Mouse (Mus musculus) forebrain, postnatal 0 days (tissue): ENCODE results near the gene Gnpat. TPM values are rescaled to one million over a fixed set of nuclear protein-coding genes. Genes with fewer than 3 reads are reported as not detected.

Experiments used
- ATAC-seq: fragments of 200-750 bp; cut with Nextera tagmentation; 2 replicates; pipeline ENCODE4 v1.8.0; 2017; ENCODE audit warnings: mild to moderate bottlenecking, moderate library complexity
- DNase-seq: peaks from one replicate; pipeline ENCODE4 v3.0.0-alpha.2; 2015
- H3K27ac ChIP-seq: fragments of 300-500 bp; sonication (generic); 2 replicates; pipeline ENCODE4 v1.5.1; 2014; ENCODE audit warnings: low read depth, mild to moderate bottlenecking, antibody characterized with exemption, low read length, moderate library complexity, mixed read lengths
- H3K27me3 ChIP-seq: fragments of 300-500 bp; sonication (generic); 2 replicates; pipeline ENCODE4 v1.6.1; 2014; ENCODE audit warnings: mild to moderate bottlenecking, low read length, mixed read lengths; ENCODE audit not compliant: insufficient read depth
- H3K36me3 ChIP-seq: fragments of 300-500 bp; sonication (generic); 2 replicates; pipeline ENCODE4 v1.6.1; 2014; ENCODE audit warnings: mild to moderate bottlenecking, moderate library complexity; ENCODE audit not compliant: insufficient read depth
- H3K4me1 ChIP-seq: fragments of 300-500 bp; sonication (generic); 2 replicates; pipeline ENCODE4 v1.6.1; 2014; ENCODE audit warnings: antibody characterized with exemption; ENCODE audit not compliant: insufficient read depth
- H3K4me2 ChIP-seq: fragments of 300-500 bp; sonication (generic); 2 replicates; pipeline ENCODE4 v1.6.1; 2014; ENCODE audit warnings: low read depth, mild to moderate bottlenecking, moderate library complexity
- H3K4me3 ChIP-seq: fragments of 300-500 bp; sonication (generic); 2 replicates; pipeline ENCODE4 v1.5.1; 2014; ENCODE audit warnings: low read depth, low read length, mixed read lengths
- H3K9ac ChIP-seq: fragments of 300-500 bp; sonication (generic); 2 replicates; pipeline ENCODE4 v1.6.1; 2014; ENCODE audit warnings: mild to moderate bottlenecking
- H3K9me3 ChIP-seq: fragments of 300-500 bp; sonication (generic); 2 replicates; pipeline ENCODE4 v1.6.1; 2016; ENCODE audit warnings: low read length
- CTCF ChIP-seq: sonication (generic); IDR thresholded peaks from 2 replicates; pipeline ENCODE4 v1.5.1; 2016; ENCODE audit warnings: antibody characterized with exemption, control low read depth, low read depth
- WGBS: fragments of 180-500 bp; shearing (Covaris S2); extraction: QIAGEN DNeasy Blood & Tissue Kit; methylation state at CpG from one replicate; pipeline ENCODE4 v1.1.7; 2014; 5-methylcytosine and 5-hydroxymethylcytosine counted together
- polyA plus RNA-seq: library from polyadenylated mRNA; unstranded; fragments of >200 nt; fragmentation: Nextera tagmentation; extraction: Ambion mirVana; gene quantifications from 2 replicates; pipeline ENCODE4 v1.2.1, GENCODE M21; 2015
- total RNA-seq: library from RNA; depleted of rRNA; stranded (reverse); fragments of >200 nt; gene quantifications from 2 replicates; pipeline ENCODE4 v1.2.3, GENCODE M21; 2014; rRNA removed

Gnpat gene
- total RNA-seq (51.8 and 52.9 TPM in 2 replicates), polyA plus RNA-seq (42.7 and 51.7 TPM in 2 replicates)

DNA sequence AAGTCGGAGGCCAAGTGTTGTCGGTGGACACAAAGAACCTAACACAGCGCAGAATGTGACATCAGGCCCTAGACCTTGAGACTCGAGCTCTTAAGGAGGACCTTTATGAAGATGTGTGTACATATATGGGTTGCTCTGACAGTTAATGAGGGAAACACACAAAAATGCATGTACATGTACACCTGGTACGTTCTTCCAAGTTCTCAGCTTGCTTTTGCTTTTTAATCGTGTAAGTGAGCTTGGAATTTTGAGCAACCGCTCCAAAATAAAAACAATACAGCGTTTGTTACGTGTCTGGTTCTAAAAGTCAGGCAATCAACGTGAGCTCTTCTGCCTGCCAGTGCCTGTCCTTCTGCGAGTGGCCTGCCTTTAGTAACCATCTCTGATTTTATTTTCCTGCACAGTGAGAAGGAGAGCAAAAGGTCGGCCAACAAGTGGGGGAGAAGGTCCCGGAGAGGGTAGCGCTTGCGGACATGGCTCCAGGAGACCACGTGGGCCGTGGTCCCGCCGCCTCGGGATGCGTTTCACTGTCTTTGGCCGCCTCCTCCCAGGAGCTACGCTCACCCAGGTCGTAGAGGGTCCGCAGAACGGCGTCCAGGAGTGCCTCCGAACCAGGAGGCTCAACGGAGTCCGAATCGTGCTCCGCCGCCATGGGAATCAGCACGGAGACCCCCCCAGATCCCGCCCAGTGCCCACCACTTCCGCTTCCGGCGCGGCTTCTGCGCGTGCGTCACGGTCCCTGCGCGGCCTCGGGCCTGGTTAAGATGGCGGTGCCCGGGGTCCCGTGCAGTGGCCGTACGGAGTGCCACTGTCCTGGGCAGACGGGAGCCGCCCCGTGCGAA is at the start of gene Gnpat, which contains the start of gene 2810004N23Rik:
Gene Gnpat (plus strand): TSS at position 713 of the 842 bp plus-strand sequence.
Gene 2810004N23Rik (minus strand): TSS at position 800 of the 842 bp plus-strand sequence.
- peak; percentile 99 for ATAC-seq
- DNase-seq: peak; percentile 96
- H3K9ac ChIP-seq: peak within 1 kb of the TSS; percentile 85
- peaks cover 6% of the 10 kb centered on the region; the same call in 1 of the 2 replicates for H3K4me1 ChIP-seq
- H3K27ac ChIP-seq: peak within 1 kb of the TSS; percentile 91
- H3K27me3 ChIP-seq: no peaks in the 10 kb centered on the region
- WGBS: 1% methylated on average over 55 of the region's 55 CpGs
- H3K4me2 ChIP-seq: peak within 1 kb of the TSS; percentile 77
- peak within 1 kb of the TSS; percentile 96 for H3K4me3 ChIP-seq
- no peak for TF ChIP-seq CTCF
- H3K36me3 ChIP-seq: peaks cover 17% of the 10 kb centered on the region; the same call in 1 of the 2 replicates
- H3K9me3 ChIP-seq: no peaks in the 10 kb centered on the region

DNA sequence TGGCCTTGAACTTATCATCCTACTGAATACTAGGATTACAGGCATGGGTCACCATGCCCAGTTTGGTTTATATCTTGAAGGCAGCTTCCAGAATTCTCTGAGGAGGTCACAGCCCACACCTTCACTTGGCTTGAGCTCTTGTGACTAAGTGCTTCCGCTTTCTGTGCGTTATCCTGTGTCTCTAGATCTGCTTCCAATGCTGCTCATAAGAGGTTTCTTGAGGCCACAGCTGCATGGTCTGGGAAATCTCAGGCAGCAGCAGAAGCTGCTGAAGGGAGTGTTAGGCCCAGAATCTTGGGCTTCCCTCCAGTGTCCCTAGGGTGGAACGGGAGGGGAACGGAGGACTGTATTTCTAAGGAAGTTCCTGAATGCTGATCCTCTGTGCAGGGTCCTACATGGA is 49.5 kb upstream of the Gnpat start:
- H3K27me3 ChIP-seq: no peaks in the 10 kb centered on the region
- H3K27ac ChIP-seq: no peak overlapping the region
- H3K9ac ChIP-seq: no peak overlapping the region
- H3K4me1 ChIP-seq: peaks cover 9% of the 10 kb centered on the region; the same call in 1 of the 2 replicates
- no peak overlapping the region for H3K4me3 ChIP-seq
- H3K9me3 ChIP-seq: no peaks in the 10 kb centered on the region
- peaks cover 27% of the 10 kb centered on the region for H3K36me3 ChIP-seq
- no peak overlapping the region for H3K4me2 ChIP-seq
- DNase-seq (no peak), ATAC-seq (no peak)
- no peak for TF ChIP-seq CTCF
- WGBS: 96% methylated on average over 4 of the region's 4 CpGs

DNA sequence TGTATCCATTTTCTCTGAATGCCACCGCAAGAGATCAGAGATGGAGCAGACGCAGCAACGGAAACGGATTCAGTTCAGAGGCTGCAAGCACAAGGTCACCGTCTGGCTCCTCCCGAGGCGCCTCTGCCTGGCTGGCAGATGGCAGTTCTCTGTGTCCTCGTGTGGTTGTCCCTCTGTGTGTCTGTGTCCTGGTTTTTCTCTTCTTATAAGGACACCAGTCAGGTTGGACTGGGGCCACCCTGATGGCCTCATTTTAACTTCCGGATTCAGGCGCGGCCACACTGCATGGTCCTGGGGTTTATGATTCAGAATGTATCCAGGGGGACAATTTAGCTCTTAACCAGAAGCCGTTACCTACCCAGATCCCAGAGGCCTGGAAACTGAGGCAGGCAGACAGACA is 47.0 kb upstream of the Gnpat start:
- Histone ChIP-seq H3K27me3 (no peaks in the 10 kb centered on the region), H3K36me3 (peaks cover 46% of the 10 kb centered on the region), H3K9me3 (no peaks in the 10 kb centered on the region), H3K27ac (no peak overlapping the region), H3K4me2 (no peak overlapping the region), H3K4me3 (no peak overlapping the region), H3K4me1 (peaks cover 2% of the 10 kb centered on the region; the same call in 1 of the 2 replicates), H3K9ac (no peak overlapping the region)
- no peak for DNase-seq
- no peak for ATAC-seq
- TF ChIP-seq CTCF: no peak
- 90% methylated on average over 12 of the region's 12 CpGs for WGBS

- Histone ChIP-seq H3K4me1 (no peaks in the 10 kb centered on the region), H3K27ac (no peak overlapping the region), H3K9ac (no peak overlapping the region), H3K27me3 (no peaks in the 10 kb centered on the region), H3K9me3 (no peaks in the 10 kb centered on the region), H3K36me3 (peaks cover 53% of the 10 kb centered on the region), H3K4me2 (no peak overlapping the region), H3K4me3 (no peak overlapping the region)
- ATAC-seq: no peak
- no peak for TF ChIP-seq CTCF
- no peak for DNase-seq
- WGBS: 94% methylated on average over 11 of the region's 11 CpGs
Observed at GRCm38 (mm10) chr8:124816866-124817265, 46.0 kb upstream of the Gnpat start.

DNA sequence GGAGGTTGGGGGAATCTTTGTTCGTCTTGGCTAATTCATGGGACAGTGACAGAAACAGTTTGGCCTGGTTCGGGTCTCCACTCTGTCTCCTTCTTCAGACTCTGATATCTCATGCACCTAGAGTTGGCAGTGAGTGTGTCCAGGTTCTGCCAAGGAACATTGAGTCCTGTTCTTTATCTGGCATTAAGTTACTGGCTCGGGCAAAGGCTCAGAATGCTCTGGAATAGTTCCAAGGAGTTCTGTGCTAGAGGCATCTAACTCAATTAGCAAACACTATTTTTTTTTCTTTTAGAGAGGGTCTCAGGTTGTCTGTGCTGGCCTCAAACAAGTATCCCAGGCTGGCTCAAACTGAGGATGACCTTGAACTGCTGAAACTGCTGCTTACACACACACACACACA is 45.5 kb upstream of the Gnpat start:
- Histone ChIP-seq H3K4me2 (no peak overlapping the region), H3K9me3 (no peaks in the 10 kb centered on the region), H3K4me3 (no peak overlapping the region), H3K36me3 (peaks cover 58% of the 10 kb centered on the region), H3K27ac (no peak overlapping the region), H3K27me3 (no peaks in the 10 kb centered on the region), H3K4me1 (no peaks in the 10 kb centered on the region), H3K9ac (no peak overlapping the region)
- no peak for ATAC-seq
- no peak for DNase-seq
- no peak for TF ChIP-seq CTCF
- 73% methylated on average over 3 of the region's 3 CpGs for WGBS

- Histone ChIP-seq H3K36me3 (peaks cover 81% of the 10 kb centered on the region), H3K4me3 (no peak overlapping the region), H3K4me2 (no peak overlapping the region), H3K4me1 (no peaks in the 10 kb centered on the region), H3K27ac (no peak overlapping the region), H3K9ac (no peak overlapping the region), H3K9me3 (no peaks in the 10 kb centered on the region), H3K27me3 (no peaks in the 10 kb centered on the region)
- TF ChIP-seq CTCF: no peak
- DNase-seq: no peak
- no peak for ATAC-seq
- WGBS: 76% methylated on average over 6 of the region's 6 CpGs
Observed at GRCm38 (mm10) chr8:124819612-124820115, 43.2 kb upstream of the Gnpat start.

DNA sequence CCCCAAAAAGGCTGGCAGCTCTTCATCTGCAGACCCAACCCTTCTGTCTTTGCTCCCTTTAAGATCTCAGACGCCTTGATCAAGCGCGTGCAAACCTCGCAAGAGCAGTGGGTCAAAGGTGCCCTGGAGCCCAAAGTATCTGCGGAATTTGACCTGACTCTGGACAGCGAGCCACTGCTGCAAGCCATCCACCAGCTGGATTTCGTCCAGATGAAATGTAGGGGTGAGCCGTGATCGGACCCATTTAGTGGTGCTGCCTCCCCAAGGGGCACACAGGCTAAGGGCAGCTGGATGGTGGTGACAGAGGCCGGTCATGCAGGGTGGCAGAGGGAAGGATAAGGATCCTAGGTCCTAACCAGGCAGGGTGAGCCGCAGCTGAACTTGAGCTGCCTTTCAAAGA is 42.7 kb upstream of the Gnpat start:
- DNase-seq: no peak
- WGBS: 81% methylated on average over 11 of the region's 11 CpGs
- H3K36me3 ChIP-seq: peaks cover 81% of the 10 kb centered on the region

More for the DNA sequence above, 42.7 kb upstream of the Gnpat start:
- Histone ChIP-seq H3K27me3 (no peaks in the 10 kb centered on the region), H3K4me1 (no peaks in the 10 kb centered on the region), H3K9me3 (no peaks in the 10 kb centered on the region), H3K4me2 (no peak overlapping the region), H3K4me3 (no peak overlapping the region), H3K9ac (no peak overlapping the region), H3K27ac (no peak overlapping the region)
- no peak for ATAC-seq
- TF ChIP-seq CTCF: no peak
